Mouse (Mus musculus) ZHBTc4 (cell line): ENCODE measurements around the gene Chrm3.

ENCODE experiments used
- DNase-seq: peaks from one replicate; pipeline ENCODE4 v3.0.0-alpha.2; 2011; ENCODE audit warnings: low read depth, low spot score

Chrm3 gene

DNA sequence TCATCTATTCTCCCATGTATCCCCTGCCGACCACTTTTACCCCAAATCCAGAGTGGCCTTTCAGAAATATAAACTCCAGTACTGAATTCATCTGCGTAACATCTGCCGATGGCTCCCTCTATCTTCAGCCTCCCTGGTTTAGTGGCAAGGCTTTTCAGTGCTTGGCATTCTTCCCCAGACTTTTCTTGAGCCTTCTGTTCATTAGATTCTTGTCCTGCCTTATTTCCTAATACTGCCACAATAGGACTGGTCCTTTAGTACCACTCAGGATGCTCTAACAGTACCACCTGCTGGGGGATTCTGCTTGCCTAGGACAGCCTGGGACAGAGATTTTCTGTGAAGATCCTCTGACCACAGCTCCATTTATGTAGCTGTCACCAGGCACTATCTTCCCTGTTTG, 367.1 kb downstream of the Chrm3 start:
- no peak for DNase-seq

DNA sequence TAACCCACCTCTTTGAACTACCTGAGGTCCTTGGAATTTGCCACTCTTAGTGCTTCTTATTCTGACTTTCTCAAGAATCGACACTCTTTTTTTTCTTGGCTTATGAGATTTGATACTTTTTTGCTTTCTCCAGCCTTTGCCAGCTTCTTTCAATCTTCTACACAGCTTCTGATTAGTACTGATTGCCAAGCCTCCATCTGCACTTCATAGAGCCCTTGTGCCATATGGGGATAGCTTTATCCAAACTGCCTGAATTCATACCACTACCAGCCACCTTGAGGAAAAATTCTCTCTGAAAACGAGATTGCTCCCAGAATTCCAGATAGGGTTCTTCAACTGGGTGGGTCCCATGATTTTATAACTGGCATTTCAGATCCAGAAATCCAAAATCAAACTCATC, 368.0 kb downstream of the Chrm3 start:
- no peak for DNase-seq

DNA sequence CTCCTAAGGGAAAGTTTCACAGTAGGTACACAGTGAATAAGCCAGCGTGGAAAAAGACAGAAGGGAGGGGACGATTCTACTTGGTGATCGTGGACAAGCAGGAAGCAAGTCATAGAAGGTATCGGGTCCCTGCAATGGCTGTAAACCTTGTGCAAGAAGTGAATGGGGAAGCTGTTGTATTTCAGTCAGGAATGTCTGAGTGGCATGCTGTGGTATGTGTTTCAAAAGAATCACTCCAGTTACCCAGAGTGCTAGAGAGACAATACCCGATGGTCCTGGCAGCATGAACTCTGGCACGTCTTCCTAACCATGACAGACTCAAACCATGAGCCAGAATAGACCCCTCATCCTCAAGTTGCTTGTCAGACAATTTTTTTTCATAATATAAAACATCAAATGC, 375.0 kb downstream of the Chrm3 start:
- no peak for DNase-seq

DNA sequence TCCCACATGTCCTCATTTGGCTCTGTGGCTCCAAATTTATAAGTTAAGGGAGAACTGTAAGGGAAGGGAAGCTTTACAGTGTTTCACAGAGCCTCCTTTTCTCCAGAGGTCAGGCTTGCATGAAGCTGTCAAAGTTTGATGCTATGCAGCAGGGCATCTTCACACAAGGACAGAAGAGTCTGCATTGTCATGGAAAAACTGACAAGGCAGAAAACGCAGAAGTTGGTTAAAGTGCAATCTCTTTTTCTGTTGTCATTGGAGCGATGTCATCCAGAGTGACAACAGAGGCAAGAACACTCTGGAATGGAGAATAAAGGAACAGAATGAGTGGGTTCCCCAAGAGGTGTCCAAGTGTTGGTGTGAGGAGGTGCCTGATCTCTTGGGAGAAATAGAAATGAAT, 377.4 kb downstream of the Chrm3 start:
- DNase-seq: no peak

DNA sequence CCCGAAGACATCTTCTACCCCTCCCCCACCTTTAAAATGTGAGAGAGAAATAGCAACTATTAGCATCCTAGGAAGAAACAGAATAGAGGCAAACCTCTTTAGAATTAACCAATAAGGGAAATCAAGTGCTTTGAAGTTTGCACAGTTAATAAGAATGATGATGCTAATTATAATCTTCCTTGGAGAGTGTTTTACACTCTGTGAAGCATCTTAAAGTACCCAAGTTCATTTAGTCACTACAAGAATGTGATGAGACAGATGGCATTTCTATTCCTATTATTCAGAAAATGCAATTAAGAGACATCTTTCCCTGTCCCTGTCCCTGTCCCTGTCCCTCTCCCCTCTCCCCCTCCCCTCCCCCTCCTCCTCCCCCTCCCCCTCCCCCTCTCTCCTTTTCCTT, 382.9 kb downstream of the Chrm3 start:
- no peak for DNase-seq

DNA sequence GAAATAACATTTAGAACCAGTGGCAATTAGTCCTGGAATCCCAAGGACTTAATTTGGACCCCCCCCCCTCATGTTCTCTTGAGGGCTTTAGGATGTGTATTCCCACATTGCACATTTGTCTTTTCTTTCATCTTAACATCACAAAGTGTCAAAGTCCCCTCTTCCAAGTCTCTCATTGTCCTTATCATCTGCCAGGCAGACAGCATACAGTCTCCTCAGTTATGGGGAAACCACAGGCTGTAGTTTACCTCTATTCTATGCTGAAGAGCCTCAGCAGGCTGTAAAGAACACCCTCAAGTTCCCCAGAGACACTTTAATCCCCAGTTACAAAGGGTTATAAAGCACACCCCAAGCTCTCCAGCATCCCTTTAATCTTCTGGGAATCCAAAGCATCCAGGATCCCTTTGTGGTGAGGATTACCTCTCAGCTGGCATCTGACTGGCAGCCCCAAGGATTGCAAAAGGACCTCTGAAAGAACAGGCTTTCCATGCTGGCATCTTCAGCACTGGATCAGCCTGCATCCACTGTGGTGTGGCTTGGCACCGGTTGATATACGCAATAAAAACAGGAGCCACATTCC, 386.8 kb downstream of the Chrm3 start:
- DNase-seq: no peak

DNA sequence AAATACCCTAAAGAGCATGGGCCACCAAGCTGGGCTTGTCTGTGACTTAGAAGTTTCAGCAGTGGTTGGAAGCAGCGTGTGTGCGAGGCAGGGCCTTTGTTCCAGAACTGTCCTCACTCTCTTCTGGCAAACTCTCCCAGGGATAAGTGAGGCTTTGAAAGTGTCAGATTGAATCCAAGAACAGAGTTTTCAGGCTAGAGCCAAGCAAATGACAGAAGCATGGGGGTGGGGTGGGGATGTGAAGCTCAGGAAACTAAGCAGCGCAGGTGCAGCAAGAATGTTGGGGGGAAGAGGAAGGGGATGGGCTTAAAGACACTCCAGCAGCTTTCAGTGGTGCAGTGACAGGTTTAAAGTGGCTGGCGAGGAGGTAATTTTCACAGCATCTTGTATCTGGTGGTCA, 388.8 kb downstream of the Chrm3 start:
- no peak for DNase-seq

DNA sequence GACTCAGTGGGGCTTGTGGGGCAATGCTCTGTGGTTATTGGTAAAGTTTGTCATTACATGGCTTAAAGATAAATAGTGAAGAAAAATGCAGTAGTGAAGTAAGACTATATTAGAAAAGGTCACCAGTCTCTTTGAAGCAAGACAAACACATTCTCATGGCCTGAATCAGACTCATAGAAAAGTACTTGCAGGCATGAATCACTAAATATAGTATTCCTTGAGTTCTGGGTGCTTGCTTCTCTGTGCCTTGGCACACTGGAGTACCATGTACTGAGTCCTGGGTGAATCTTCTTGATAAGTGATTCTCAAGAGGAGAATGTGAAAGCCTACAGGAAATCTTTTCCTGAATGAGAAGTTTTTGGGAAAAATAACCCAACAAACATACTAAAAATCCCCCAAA, 408.0 kb downstream of the Chrm3 start:
- no peak for DNase-seq

DNA sequence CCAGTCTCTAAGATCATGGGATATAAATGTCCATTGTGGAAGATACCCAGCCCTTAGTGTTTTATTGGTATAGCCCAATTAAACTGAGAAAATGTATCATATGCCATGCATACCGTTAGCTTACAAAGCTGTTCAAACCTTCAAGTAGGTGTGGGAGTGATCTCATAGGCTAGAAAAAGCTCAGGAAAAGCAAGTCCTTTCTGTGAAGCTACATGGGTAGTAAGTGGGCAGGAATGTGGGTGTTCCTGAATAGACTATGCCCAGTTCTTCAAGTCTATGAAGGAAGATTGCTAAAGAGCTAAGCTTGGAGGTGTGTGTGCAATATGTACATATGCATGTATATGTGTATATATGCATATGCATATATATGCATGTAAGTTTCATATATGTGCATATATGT, 409.3 kb downstream of the Chrm3 start:
- no peak for DNase-seq

DNA sequence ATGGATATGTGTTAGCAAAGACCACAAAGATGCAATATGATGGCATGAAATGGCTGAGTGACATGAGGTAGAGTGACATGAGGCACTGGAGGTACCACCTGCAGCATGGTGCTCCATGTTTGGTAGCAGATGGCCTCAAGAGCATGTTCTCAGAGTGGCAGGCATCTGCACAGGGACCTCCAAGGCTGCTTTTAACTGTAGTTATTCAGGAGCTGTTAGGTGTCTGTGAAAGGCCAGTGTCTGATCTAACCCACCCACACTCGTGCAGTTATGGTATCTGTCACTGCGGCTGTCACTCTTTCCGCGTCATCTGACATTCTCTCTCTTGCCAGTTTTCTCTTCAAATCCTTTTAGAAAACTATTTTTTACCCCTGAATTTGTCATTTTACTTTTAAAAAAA, 411.6 kb downstream of the Chrm3 start:
- no peak for DNase-seq

DNA sequence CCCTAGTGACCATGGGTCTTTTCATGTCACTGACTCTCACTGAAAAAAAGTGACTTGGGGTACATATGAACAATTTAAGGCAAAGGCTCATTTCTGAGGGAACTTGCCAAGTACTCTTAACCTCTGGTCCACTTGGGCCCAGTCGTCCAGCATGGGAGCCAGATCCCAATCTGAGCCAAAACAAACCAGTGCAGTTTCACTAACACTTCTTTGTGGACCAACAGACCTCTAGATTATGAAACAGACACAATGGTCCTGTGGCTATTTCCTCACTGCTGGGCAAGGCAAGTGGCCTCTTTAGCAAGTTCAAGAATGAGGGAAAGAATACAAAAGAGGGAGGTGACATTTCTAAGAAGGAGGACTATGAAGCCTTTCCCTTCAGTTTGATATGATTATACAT, 420.5 kb downstream of the Chrm3 start:
- DNase-seq: no peak

DNA sequence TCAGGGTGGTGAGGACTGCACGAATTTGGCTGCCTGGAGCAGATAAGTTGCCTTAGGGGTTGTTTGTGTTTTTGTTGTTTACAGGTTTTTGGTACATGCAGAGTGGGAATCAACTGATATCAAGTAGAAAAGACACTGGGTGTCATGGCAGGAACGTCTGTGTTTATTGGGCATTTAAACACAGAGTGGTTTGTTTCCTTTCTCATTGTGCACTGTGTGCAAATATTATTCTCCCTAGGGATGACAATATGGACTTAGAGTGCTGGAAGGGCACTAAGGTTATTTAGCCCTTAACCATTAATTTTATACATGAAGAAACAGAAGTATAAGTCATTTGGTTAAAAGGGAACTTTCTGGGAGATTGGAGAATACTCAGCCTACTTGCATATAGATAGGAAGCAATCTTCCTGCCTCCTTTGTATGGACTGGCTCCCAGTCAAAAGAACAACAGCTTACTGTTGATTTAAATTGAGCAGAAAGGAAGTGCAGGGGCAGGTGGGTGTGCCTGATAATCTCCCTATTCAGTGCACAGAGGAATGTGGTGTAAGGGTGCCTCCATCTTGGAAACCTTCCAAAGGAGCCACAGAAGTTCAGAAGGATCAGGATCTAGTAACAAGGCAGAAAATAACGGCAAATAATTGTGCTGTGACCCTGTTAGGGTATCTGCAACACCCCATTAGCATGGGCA, 421.7 kb downstream of the Chrm3 start:
- DNase-seq: peak; percentile 67

DNA sequence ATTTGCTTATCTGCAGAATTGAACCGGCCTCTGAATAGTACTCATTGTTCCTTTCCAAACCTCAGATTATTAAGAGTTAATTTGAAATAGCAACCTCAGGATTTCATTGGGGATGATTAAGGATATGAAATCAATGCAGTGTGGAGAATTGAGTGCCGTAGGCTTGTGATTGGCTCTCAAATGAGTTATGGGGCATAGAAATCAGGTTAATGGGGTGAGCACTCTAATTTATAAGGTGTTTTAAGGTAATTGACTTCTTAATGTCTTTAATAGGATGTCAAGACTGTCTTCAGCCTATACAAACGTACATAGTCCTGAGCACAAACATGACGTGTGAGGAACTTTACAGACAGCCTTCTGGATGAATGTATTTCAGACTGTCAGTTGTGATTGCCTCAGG, 427.9 kb downstream of the Chrm3 start:
- no peak for DNase-seq

DNA sequence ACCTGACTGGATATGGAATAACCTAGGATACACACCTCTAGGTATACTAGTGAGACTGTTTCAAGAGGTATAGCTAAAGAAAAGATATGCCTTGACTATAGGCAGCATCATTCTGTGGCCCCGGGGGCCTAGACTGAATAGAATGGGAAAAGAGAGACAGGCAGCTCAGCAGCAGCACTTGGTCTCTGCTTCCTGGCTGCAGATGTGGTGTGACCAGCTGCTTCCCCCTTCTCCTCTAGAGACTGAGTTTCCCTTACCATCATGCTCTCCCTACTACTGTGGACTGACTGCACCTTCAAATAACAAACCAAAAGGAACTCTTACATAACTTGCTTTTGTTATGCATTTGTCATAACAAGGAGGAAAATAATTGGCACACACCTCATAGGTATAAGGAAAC, 430.0 kb downstream of the Chrm3 start:
- DNase-seq: no peak

DNA sequence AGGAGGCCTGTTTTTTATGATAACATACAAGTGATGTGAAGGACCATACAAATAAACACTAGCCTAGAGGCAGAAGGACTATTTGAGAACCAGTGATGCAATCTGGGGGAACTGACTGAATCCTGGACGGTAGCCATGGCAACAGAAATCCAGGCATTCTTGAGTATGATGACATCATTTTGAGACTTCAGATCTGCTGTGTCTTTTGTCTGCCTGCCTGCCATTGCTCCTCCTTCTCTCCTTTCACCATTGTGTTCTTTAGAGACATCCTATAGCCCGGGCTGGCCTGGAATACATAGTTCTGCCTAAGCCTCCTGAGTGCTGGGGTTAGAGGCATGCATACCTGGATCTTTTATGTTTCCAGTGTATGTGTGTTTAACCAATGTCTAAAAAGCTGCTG, 430.7 kb downstream of the Chrm3 start:
- DNase-seq: peak; percentile 36

DNA sequence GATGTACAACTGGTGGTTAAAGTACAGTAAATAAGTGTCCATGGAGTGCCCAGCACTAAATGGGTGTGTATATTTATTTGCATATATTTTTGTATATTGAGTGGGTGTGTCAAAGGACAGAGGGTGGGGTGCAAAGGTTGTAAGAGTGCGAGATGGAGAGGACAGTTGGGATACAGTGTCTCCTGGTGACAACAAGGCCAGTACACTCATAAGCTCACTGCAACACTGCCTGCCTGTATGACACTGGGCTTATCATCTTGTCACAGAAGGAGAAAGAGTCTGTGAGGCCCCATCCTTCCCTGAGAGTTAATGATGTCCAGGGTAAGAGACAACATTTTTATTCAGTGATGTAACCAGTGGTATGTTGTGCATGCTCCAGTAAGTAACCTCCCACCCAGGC, 439.5 kb downstream of the Chrm3 start:
- no peak for DNase-seq

DNA sequence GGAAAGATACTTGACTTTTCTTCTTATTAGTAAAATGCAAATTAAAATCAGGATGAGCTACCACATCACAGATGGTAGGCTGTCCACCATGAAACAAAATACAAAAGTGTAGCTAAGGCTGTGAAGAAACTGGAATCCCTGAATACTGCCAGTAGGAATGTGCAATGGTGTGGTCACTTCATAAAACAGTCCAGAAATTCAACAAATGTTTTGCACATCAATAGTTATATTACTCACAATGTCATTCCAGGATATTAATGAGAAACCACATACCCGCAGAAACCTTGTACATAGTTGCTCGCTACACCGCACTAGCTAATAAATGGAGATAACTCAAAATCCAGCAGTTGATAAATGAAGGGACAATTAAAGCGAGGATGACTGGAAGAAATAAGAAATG, 447.9 kb downstream of the Chrm3 start:
- DNase-seq: no peak

DNA sequence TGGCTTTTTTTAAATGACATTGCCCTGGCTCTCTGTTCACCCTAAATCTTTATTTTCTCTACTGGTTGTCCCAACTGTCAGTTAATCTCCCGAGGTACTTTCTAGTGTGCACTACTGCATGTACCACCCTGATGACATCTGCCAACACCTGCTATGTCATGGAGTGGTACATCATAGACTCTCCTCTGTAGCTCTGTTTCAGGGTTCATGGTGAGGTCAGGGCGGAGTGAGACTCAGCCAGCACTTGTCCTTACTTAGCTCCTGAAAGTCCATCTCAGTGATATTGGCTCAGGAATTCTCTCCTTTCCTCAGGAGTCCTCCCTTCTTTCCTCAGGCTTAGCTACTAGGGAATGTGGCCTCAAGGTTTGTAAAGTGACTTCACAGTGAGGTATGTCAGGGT, 451.9 kb downstream of the Chrm3 start:
- no peak for DNase-seq

DNA sequence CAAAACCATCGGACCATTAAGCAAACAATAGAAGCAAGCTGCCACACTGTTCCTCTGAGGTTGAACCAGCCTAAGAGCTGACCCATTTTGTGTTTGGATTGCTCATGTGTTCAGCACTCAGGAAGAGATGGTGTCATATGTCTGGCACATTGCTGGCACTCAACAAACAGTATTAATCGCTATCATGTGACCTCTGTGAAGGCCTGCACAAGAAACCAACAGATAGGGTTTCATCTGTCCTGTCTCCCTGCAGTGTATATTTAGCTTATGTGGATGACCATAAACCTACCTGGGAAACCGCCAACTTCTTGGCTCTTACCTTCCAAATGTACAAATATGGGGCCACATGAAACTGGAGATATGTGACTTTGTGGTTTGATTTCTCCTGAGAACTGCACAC, 453.4 kb downstream of the Chrm3 start:
- DNase-seq: no peak

DNA sequence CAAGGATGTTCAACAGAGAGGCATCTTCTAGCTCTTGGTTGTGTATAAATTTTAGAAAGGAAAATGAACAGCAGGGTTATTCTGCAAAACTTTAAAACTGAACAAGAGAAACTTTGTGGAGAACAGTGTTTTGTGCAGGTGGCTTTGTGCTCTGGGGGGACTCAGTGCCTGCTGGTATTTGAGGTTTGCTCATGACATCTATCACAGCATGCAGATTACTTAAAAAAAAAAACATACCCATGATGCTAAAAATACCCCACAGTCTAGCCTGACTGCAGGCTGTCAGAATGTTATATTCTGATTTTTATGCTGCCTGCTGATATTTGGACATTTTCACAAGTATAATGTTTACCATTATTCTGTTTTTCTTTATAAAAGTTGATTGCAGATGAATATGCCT, 456.2 kb downstream of the Chrm3 start:
- no peak for DNase-seq

DNA sequence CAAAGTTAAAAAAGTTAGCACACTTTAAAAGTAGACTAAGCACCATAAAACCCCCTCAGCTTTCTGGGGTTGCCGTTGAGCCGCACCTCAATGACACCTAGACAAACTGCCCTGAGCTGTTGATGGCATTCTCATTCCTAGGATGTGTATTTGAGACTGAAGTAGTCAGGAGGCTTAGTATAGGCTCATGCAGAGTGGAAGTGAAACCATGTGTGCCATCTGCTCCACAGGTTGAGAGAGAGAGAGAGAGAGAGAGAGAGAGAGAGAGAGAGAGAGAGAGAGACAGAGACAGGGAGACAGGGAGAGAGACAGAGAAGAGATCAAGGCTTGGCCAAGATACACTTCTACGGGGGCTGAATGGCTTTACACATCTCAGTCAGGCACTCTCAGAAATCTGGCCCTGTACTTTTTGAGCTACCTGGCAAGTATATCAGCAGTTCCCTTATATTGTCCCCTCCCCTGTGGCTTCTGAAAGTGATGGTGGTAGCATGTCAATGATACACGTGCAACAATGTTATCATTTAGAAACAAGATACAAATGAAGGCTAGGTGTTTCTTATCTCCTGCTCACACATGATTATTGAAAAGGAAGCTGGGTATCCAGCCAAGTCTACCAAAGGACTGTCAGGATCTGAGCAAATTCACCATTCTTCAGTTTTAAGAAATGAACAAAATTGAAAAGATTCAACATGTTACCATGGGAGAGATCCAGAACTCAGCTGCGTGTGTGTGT, 459.8 kb downstream of the Chrm3 start:
- no peak for DNase-seq

DNA sequence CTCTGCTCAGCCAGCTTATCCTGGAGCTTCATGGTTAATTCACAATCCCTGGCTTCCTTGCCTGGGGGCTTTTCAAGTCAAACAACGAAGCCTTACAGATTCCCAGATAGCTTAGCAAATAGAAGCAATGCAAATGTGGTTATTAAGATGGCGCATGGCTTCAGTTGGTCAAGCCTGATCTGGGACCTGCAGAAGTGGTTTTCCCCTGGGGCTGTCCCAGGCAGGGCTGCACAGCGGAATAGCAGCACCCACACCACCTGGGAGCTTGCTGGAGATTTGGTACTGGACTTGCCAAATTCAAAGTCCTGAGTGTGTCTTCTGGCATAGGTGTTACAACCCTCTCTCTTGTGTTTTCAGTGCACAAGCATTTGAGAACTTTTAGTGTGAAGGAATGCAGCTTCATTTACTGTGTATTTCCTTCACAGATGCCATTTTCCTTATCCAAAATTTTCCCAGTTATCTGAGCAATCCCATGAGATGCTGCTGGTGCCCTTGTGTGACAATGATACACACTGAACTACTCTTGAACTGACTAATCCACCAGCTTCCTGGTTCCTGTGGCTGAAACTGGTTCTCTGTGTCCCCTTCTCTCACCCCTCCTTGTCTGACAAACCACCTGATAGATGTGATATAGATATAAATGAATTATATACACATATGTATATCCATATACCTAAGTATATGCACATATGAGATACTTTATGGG, 461.8 kb downstream of the Chrm3 start:
- no peak for DNase-seq

DNA sequence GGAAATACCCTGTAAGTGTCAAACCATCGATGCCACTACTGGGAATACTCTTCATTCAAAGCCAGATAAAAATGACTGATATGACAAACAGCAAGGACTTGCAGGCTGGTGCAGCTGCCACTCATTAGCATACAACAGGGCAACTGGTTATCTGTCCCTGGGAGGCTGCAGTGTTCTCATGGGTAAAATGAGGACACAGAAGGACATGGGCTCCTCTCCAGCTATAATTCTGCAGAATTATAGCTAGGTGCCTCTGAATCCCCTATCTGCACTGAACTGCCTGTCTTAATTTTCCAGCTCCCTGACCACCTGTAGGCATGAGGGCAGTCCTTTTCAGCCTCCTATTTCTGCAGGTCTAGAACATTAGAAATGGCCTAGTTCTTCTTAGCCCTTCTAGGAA, 463.4 kb downstream of the Chrm3 start:
- DNase-seq: no peak
